Mouse (Mus musculus) MEL (cell line): Measurements from ENCODE around the gene Fam178b. TPM values are rescaled to one million over a fixed set of nuclear protein-coding genes. Genes with fewer than 3 reads are reported as not detected.

ENCODE experiments used
- DNase-seq: peaks from one replicate; pipeline ENCODE4 v3.0.0; 2011; ENCODE audit warnings: low read depth, low spot score
- H3K27ac ChIP-seq: 2 replicates; pipeline ENCODE4 v1.5.1; 2012; ENCODE audit warnings: low read depth, mild to moderate bottlenecking, control low read depth, low read length, moderate library complexity; ENCODE audit not compliant: control insufficient read depth
- H3K27me3 ChIP-seq, 2 experiments: fragments of 150-350 bp in 1 of 2; sonication (generic) in 1 of 2; 2 replicates each; pipeline ENCODE4 v1.6.1; 2012; ENCODE audit warnings: low read length in 2 of 2, mild to moderate bottlenecking in 2 of 2, improper control_type of control experiment in 1 of 2, moderate library complexity in 1 of 2; ENCODE audit not compliant: insufficient read depth in 2 of 2, control insufficient read depth in 1 of 2
- H3K36me3 ChIP-seq, 2 experiments: 2 replicates each; pipeline ENCODE4 v1.6.1; 2012 to 2014; ENCODE audit warnings: low read length in 2 of 2, improper control_type of control experiment in 1 of 2, inconsistent platforms in 1 of 2, mild to moderate bottlenecking in 1 of 2; ENCODE audit not compliant: insufficient read depth in 2 of 2, control insufficient read depth in 1 of 2
- H3K4me1 ChIP-seq, 2 experiments: fragments of 150-350 bp in 1 of 2; sonication (generic) in 1 of 2; 2 replicates each; pipeline ENCODE4 v1.6.1; 2012; ENCODE audit warnings: low read length in 2 of 2, improper control_type of control experiment in 1 of 2, mild to moderate bottlenecking in 1 of 2; ENCODE audit not compliant: insufficient read depth in 2 of 2, control insufficient read depth in 1 of 2
- H3K4me3 ChIP-seq, 2 experiments: fragments of 150-350 bp in 1 of 2; sonication (generic) in 1 of 2; 2 replicates each; pipeline ENCODE4 v1.5.1; 2012; ENCODE audit warnings: low read depth in 2 of 2, low read length in 2 of 2, mild to moderate bottlenecking in 2 of 2, moderate library complexity in 2 of 2, control low read depth in 1 of 2, improper control_type of control experiment in 1 of 2; ENCODE audit not compliant: control insufficient read depth in 1 of 2, insufficient read depth in 1 of 2
- H3K79me2 ChIP-seq: 2 replicates; pipeline ENCODE4 v1.6.1; 2012; ENCODE audit warnings: mild to moderate bottlenecking, low read length, moderate library complexity; ENCODE audit not compliant: control insufficient read depth, poor library complexity, insufficient read depth
- H3K9ac ChIP-seq: 2 replicates; pipeline ENCODE4 v1.6.1; 2012; ENCODE audit warnings: low read depth, mild to moderate bottlenecking, control low read depth, low read length, moderate library complexity; ENCODE audit not compliant: control insufficient read depth, poor library complexity, severe bottlenecking
- H3K9me3 ChIP-seq: fragments of 150-350 bp; sonication (generic); replicated peaks from 2 replicates; pipeline ENCODE4 v1.6.1; 2012; ENCODE audit warnings: mild to moderate bottlenecking, low read length, improper control_type of control experiment, moderate library complexity; ENCODE audit not compliant: insufficient read depth
- BHLHE40 ChIP-seq: IDR thresholded peaks from 2 replicates; pipeline ENCODE4 v1.6.1; 2012; ENCODE audit warnings: low read depth, mild to moderate bottlenecking, inconsistent platforms, low read length, improper control_type of control experiment, borderline replicate concordance
- CHD2 ChIP-seq: IDR thresholded peaks from 2 replicates; pipeline ENCODE4 v1.6.1; 2011; ENCODE audit warnings: low read length, improper control_type of control experiment
- CTCF ChIP-seq, 3 experiments: IDR thresholded peaks in 2 of 3; conservative IDR thresholded peaks in 1 of 3; 2 replicates each; pipeline ENCODE4 v1.5.1; 2011 to 2012; ENCODE audit warnings: low read length in 3 of 3, low read depth in 2 of 3, mild to moderate bottlenecking in 2 of 3, improper control_type of control experiment in 1 of 3, inconsistent platforms in 1 of 3, mixed read lengths in 1 of 3, moderate library complexity in 1 of 3; ENCODE audit not compliant: control insufficient read depth in 1 of 3, insufficient read depth in 1 of 3, poor library complexity in 1 of 3, severe bottlenecking in 1 of 3
- ELF1 ChIP-seq: IDR thresholded peaks from 2 replicates; pipeline ENCODE4 v1.6.1; 2014; ENCODE audit warnings: low read depth, mild to moderate bottlenecking, inconsistent platforms, low read length, improper control_type of control experiment, moderate library complexity
- MAX ChIP-seq: IDR thresholded peaks from 2 replicates; pipeline ENCODE4 v1.6.1; 2011; ENCODE audit warnings: low read length, improper control_type of control experiment
- MEF2A ChIP-seq: IDR thresholded peaks from 2 replicates; pipeline ENCODE4 v1.6.1; 2014; ENCODE audit warnings: low read depth, mild to moderate bottlenecking, inconsistent platforms, low read length, improper control_type of control experiment; ENCODE audit not compliant: poor library complexity, insufficient replicate concordance, severe bottlenecking; ENCODE audit errors: extremely low read depth
- MXI1 ChIP-seq: IDR thresholded peaks from 2 replicates; pipeline ENCODE4 v1.6.1; 2011; ENCODE audit warnings: mild to moderate bottlenecking, low read depth, low read length, improper control_type of control experiment
- NRF1 ChIP-seq: IDR thresholded peaks from 2 replicates; pipeline ENCODE4 v1.6.1; 2014; ENCODE audit warnings: low read depth, mild to moderate bottlenecking, inconsistent platforms, low read length, improper control_type of control experiment, moderate library complexity; ENCODE audit not compliant: poor library complexity, insufficient read depth, severe bottlenecking
- SMC3 ChIP-seq: IDR thresholded peaks from 2 replicates; pipeline ENCODE4 v1.6.1; 2011; ENCODE audit warnings: low read depth, low read length, improper control_type of control experiment
- TBP ChIP-seq: IDR thresholded peaks from 2 replicates; pipeline ENCODE4 v1.8.0; 2011; ENCODE audit warnings: low read depth, low read length, improper control_type of control experiment
- ZMIZ1 ChIP-seq: IDR thresholded peaks from 2 replicates; pipeline ENCODE4 v1.6.1; 2012; ENCODE audit warnings: low read depth, mild to moderate bottlenecking, inconsistent platforms, low read length, improper control_type of control experiment, moderate library complexity
- ZNF384 ChIP-seq: IDR thresholded peaks from 2 replicates; pipeline ENCODE4 v1.6.1; 2012; ENCODE audit warnings: low read depth, mild to moderate bottlenecking, inconsistent platforms, low read length, improper control_type of control experiment
- polyA plus RNA-seq, 2 experiments: library from polyadenylated mRNA; stranded (reverse) in 1 of 2; unstranded in 1 of 2; fragments of >175 nt in 1 of 2; fragments of >200 nt in 1 of 2; gene quantifications; 2 replicates each; pipeline versions ENCODE4 v1.2.1 to v1.2.4; 2012; ENCODE audit warnings: low replicate concordance in 2 of 2, low read depth in 1 of 2; ENCODE audit not compliant: insufficient read length in 2 of 2, insufficient read depth in 1 of 2, missing spikeins in 1 of 2
- total RNA-seq: library from RNA; depleted of rRNA; stranded (reverse); fragments of 300-350 nt; gene quantifications from 2 replicates; pipeline ENCODE4 v1.2.3, GENCODE M21; 2012

The Fam178b gene
- total and polyA plus RNA-seq, 3 experiments = 0.19 to 0.29 TPM; not detected in 1

GRCm38 (mm10) chr1:36546888-36547471 is 136.0 kb downstream of the Fam178b start, which contains the start of gene Ankrd39 (continued):
- TF ChIP-seq MXI1 (peak; percentile 35), ELF1 (peak; percentile 49; the same call in 1 of the 2 replicates), ZMIZ1 (0 out of 2 replicates have a peak, but pooled peaks have one; percentile 52)
- TF ChIP-seq, all 39 proteins: peak for 19

GRCm38 (mm10) chr1:36545845-36546600 is 137.0 kb downstream of the Fam178b start:
- H3K9ac ChIP-seq = peak overlapping the region; percentile 77
- peaks cover 4% of the 10 kb centered on the region for H3K79me2 ChIP-seq
- TF ChIP-seq NRF1 (no peak), CTCF (IDR thresholded peaks at IDR 0.05 in 2 of 3, conservative IDR thresholded peaks at IDR 0.05 in 1 of 3; ENCODE audit: control insufficient read depth in 1 of 3, insufficient read depth in 1 of 3, low read depth in 2 of 3, low read length in 3 of 3, poor library complexity in 1 of 3, severe bottlenecking in 1 of 3) (peak in 2 of 3 experiments; percentile 39 to 42; a peak in 4 of 6 replicates), TBP (peak; percentile 97), ZNF384 (peak; percentile 56; the same call in 1 of the 2 replicates)
- H3K9me3 ChIP-seq = no peaks in the 10 kb centered on the region
- peak overlapping the region; percentile 13 for H3K27ac ChIP-seq
- peaks cover 0 to 3% of the 10 kb centered on the region in 2 experiments; a peak in 3 of 4 replicates for H3K4me1 ChIP-seq
- peak; percentile 71 for DNase-seq
- no peaks in the 10 kb centered on the region; a peak in 1 of 4 replicates for H3K36me3 ChIP-seq
- peak overlapping the region; percentile 69 to 75 for H3K4me3 ChIP-seq
- H3K27me3 ChIP-seq = no peaks in the 10 kb centered on the region

- DNase-seq = no peak
- Histone ChIP-seq H3K79me2 (peaks cover 4% of the 10 kb centered on the region), H3K36me3 (no peaks in the 10 kb centered on the region; a peak in 1 of 4 replicates), H3K27ac (peak overlapping the region; percentile 0; the same call in 1 of the 2 replicates), H3K27me3 (no peaks in the 10 kb centered on the region), H3K4me3 (no peak overlapping the region), H3K9me3 (no peaks in the 10 kb centered on the region), H3K4me1 (peaks cover 0 to 3% of the 10 kb centered on the region in 2 experiments; a peak in 3 of 4 replicates), H3K9ac (no peak overlapping the region)
- TF ChIP-seq MXI1 = no peak
- no peak for TF ChIP-seq BHLHE40
- TF ChIP-seq MEF2A = no peak
- TF ChIP-seq CHD2 = no peak
- no peak for TF ChIP-seq SMC3
- no peak for TF ChIP-seq MAX
- no peak for TF ChIP-seq ZMIZ1
- TF ChIP-seq, all 39 proteins: peak for 0
Measured at GRCm38 (mm10) chr1:36545382-36545781, 137.6 kb downstream of the Fam178b start.
